Mouse (Mus musculus): ENCODE data around the gene Mcrip2.

DNA sequence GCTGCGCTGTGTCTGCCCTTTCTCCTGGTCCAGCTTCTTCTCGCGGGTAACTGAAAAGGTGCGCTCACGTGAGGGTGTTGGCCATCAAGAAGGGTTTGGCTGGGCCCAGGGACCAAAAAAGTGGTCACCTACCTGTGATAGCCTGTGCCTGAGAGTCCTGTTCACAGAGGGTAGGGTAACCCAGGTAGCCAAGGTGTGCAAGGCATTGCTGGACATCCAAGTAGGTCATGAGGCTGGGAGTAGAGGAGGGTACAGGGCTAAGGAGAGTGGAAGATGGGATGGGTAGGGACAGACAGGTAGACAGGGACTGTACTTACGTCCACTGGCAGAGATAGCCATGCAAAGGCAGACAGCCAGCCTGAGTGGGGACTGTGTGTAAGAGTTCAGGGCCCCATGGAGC, 28.0 kb downstream of the Mcrip2 start:
- TF ChIP-seq CTCF (IDR thresholded peaks at IDR 0.05; ENCODE audit: extremely low read depth, insufficient read length, insufficient replicate concordance, low read depth, low read length) (no peak), POLR2A (IDR thresholded peaks at IDR 0.05; ENCODE audit: low read depth, low read length) (no peak)

All from small intestine, adult 2 months (tissue).